Mouse (Mus musculus): ENCODE data around the gene Herpud2. TPM values are rescaled to one million over a fixed set of nuclear protein-coding genes. Genes with fewer than 3 reads are reported as not detected.
A peak's percentile ranks its signal among the peaks of the same experiment; 100 is the strongest.

Gene Herpud2
- polyA plus RNA-seq, 1 experiment from 2014 or later, result 25.9 TPM

DNA sequence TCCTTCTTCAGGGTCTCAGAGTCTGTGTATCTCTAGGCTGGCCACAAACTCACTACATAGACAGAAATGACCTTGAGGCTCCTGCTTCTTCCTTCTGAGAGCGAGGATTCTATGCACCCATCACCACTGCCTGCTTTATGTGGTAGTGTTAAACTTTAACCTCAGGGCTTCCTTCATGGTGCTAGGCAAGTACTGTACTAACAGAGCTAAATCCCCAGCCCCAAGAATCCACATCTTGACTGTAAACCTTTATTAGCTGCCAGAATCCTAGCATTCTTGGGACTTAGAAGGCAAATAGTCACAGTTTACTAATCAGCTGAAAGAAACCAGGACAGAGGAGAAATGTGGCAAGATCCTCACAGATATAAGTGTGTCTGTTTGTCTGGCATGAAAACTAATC, 60.8 kb downstream of the Herpud2 start:
- ATAC-seq (ENCODE audit: extremely low read depth, insufficient number of reproducible peaks, low FRiP score, low TSS enrichment), result no peak
- Histone ChIP-seq H3K4me3 (no peak overlapping the region), H3K9ac (no peak overlapping the region), H3K27me3 (replicated peaks) (no peaks in the 10 kb centered on the region), H3K27ac (replicated peaks) (no peak overlapping the region), H3K4me2 (no peak overlapping the region), H3K36me3 (no peaks in the 10 kb centered on the region), H3K9me3 (no peaks in the 10 kb centered on the region), H3K4me1 (peaks cover 10% of the 10 kb centered on the region; the same call in 1 of the 2 replicates)
- 74% methylated on average over 1 of the region's 1 CpGs for WGBS

DNA sequence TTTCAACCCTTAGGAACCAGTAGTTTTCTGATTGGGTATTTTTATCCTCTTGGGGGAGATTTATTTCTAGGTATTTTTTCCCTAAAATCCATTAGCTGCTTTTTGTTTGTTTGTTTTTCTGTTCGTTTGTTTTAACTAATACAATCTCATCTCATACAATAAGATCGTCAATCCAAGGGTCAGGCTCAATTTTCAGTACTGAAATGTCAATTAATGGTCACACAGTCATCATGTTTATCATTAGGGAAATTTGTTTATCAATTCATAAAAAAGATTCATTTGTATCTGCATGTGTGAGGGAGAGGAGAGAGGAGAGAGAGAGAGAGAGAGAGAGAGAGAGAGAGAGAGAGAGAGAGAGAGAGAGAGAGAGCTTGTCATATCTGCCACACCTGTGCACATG, 62.5 kb downstream of the Herpud2 start, which contains the start of gene Gm10181:
Gm10181 (plus strand) TSS at position 301 of the 400 bp plus-strand sequence.
- no peak for ATAC-seq (ENCODE audit: extremely low read depth, insufficient number of reproducible peaks, low FRiP score, low TSS enrichment)
- no peaks in the 10 kb centered on the region for H3K27me3 ChIP-seq (replicated peaks)
- no peaks in the 10 kb centered on the region for H3K36me3 ChIP-seq
- no peak within 1 kb of the TSS for H3K9ac ChIP-seq
- H3K4me3 ChIP-seq, result no peak within 1 kb of the TSS
- H3K27ac ChIP-seq (replicated peaks), result no peak within 1 kb of the TSS
- WGBS, result 73% methylated on average over 2 of the region's 2 CpGs
- no peaks in the 10 kb centered on the region for H3K9me3 ChIP-seq
- H3K4me2 ChIP-seq, result no peak within 1 kb of the TSS
- H3K4me1 ChIP-seq, result peaks cover 10% of the 10 kb centered on the region; the same call in 1 of the 2 replicates

DNA sequence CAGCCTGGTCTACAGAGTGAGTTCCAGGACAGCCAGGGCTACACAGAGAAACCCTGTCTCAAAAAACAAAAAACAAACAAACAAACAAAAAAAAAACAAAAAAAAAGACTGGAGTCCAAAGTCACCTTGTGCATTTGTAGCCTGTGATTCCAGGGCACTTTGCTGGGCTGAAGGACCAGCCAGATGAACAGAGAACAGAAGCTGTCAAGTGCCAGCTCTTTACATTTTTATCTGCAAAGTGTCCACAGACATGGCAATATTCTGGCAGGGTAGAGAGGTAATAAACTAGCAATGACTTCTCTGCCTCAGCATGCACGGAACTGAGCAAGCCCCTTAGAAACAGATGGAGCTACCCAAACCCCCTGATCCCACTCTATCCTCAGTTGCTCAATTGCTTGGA, 75.1 kb downstream of the Herpud2 start:
- Histone ChIP-seq H3K9me3 (no peaks in the 10 kb centered on the region), H3K27me3 (replicated peaks) (no peaks in the 10 kb centered on the region), H3K36me3 (no peaks in the 10 kb centered on the region), H3K9ac (no peak overlapping the region), H3K4me1 (peaks cover 44% of the 10 kb centered on the region), H3K27ac (replicated peaks) (peak overlapping the region; percentile 85), H3K4me3 (no peak overlapping the region), H3K4me2 (peak overlapping the region; percentile 22)
- ATAC-seq (ENCODE audit: extremely low read depth, insufficient number of reproducible peaks, low FRiP score, low TSS enrichment), result no peak
- 36% methylated on average over 1 of the region's 1 CpGs for WGBS

DNA sequence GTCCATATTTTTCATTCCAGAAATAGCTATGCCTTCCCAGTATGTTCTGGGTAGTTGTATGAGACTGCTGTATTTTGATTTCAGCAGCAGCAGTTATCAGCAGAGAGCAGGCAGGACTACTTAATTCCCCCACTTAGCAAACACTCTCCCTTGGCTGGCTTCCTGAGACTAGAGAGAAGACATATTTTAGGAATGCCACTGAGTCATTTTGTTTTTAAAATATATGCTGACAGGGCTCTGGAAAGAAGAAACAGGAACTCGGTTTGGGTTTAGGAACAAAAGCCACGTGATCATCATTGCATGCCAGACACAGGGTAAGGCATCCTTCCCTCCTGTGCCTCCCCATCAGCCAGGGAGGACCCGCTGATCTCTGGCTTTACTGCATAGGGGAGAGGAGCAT, 75.6 kb downstream of the Herpud2 start:
- ATAC-seq (ENCODE audit: extremely low read depth, insufficient number of reproducible peaks, low FRiP score, low TSS enrichment), result peak; percentile 66; the same call in 1 of the 2 replicates
- Histone ChIP-seq H3K9ac (no peak overlapping the region), H3K27ac (replicated peaks) (peak overlapping the region; percentile 85)

DNA sequence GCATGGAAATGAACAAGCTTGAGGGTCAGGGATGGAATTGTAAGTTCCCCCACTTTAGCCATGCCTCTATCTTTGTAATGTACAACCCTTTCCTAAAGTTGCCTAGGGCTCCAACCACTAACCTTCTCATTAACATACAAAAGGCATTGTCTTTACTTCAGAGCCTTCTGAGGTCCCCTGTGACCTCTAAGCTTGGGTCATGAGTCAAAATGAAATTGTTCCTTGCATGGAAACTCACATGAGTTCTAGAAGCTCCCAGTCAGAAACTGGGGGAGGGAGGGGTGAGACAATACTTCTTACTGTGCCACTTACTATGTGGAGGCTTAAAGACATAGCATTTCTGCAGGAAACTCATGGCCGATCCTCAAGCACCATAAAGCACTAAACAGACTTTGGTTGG, 79.0 kb downstream of the Herpud2 start:
- no peak overlapping the region for H3K27ac ChIP-seq (replicated peaks)
- ATAC-seq (ENCODE audit: extremely low read depth, insufficient number of reproducible peaks, low FRiP score, low TSS enrichment), result no peak
- H3K4me1 ChIP-seq, result peaks cover 44% of the 10 kb centered on the region
- no peak overlapping the region for H3K4me2 ChIP-seq
- H3K27me3 ChIP-seq (replicated peaks), result no peaks in the 10 kb centered on the region
- no peaks in the 10 kb centered on the region for H3K9me3 ChIP-seq
- H3K4me3 ChIP-seq, result no peak overlapping the region
- no peaks in the 10 kb centered on the region for H3K36me3 ChIP-seq
- WGBS, result 88% methylated on average over 1 of the region's 1 CpGs
- no peak overlapping the region for H3K9ac ChIP-seq

More for the DNA sequence above, 75.6 kb downstream of the Herpud2 start:
- no peaks in the 10 kb centered on the region for H3K9me3 ChIP-seq
- no peak overlapping the region for H3K4me3 ChIP-seq
- WGBS, result 16% methylated on average over 3 of the region's 3 CpGs
- H3K4me1 ChIP-seq, result peaks cover 44% of the 10 kb centered on the region
- H3K36me3 ChIP-seq, result no peaks in the 10 kb centered on the region
- H3K4me2 ChIP-seq, result peak overlapping the region; percentile 22
- no peaks in the 10 kb centered on the region for H3K27me3 ChIP-seq (replicated peaks)

DNA sequence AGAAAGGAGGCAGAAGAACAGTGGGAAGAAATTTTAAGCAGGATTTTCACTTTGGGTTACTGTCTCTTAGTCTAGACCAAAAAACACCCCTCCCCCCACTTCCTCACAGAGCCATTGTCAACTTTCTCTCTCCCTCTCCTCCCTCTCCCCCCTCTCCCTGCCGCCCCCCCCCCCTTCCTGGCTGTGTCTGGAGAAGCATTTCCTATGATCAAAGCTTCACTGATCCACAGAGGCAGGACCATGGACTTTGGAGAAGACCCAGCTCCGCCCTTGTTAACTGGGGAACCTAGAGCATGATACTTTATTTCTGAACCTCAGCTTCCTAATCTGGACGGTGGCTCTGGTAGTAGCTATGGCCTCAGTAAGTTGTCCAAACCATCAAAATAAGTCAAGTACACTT, 92.9 kb downstream of the Herpud2 start:
- Histone ChIP-seq H3K27ac (replicated peaks) (no peak overlapping the region), H3K27me3 (replicated peaks) (no peaks in the 10 kb centered on the region), H3K9me3 (no peaks in the 10 kb centered on the region), H3K4me2 (no peak overlapping the region), H3K36me3 (no peaks in the 10 kb centered on the region), H3K4me1 (peaks cover 4% of the 10 kb centered on the region; the same call in 1 of the 2 replicates), H3K9ac (no peak overlapping the region), H3K4me3 (no peak overlapping the region)
- ATAC-seq (ENCODE audit: extremely low read depth, insufficient number of reproducible peaks, low FRiP score, low TSS enrichment), result no peak
- 43% methylated on average over 2 of the region's 3 CpGs for WGBS

Other genes starting within 250 kb of the Herpud2 start
- not detected in 2 replicates for gene Gm10181, start 62.4 kb downstream of the Herpud2 start, polyA plus RNA-seq (2015; fragmentation: Nextera tagmentation; extraction: Ambion mirVana)
- gene Sept7, start 100.6 kb upstream of the Herpud2 start, polyA plus RNA-seq (2015; fragmentation: Nextera tagmentation; extraction: Ambion mirVana), result 247 and 264 TPM in 2 replicates